Mouse (Mus musculus) heart, embryonic 16.5 days (tissue): Measurements from ENCODE around the gene Prr18. TPM values are rescaled to one million over a fixed set of nuclear protein-coding genes. Genes with fewer than 3 reads are reported as not detected.

Experiments used
- ATAC-seq: fragments of 200-750 bp; cut with Nextera tagmentation; replicated peaks from 2 replicates; pipeline ENCODE4 v1.8.0; 2017; ENCODE audit warnings: moderate number of reproducible peaks; ENCODE audit not compliant: insufficient read depth, low FRiP score; ENCODE audit errors: extremely low read depth
- H3K27ac ChIP-seq: fragments of 300-500 bp; sonication (generic); 2 replicates; pipeline ENCODE4 v1.5.1; 2014; ENCODE audit warnings: mild to moderate bottlenecking, low read length, control low read depth, moderate library complexity
- H3K27me3 ChIP-seq: fragments of 300-500 bp; sonication (generic); 2 replicates; pipeline ENCODE4 v1.6.1; 2014; ENCODE audit warnings: low read length, mixed read lengths; ENCODE audit not compliant: control insufficient read depth, insufficient read depth
- H3K36me3 ChIP-seq: fragments of 300-500 bp; sonication (generic); 2 replicates; pipeline ENCODE4 v1.6.1; 2014; ENCODE audit not compliant: control insufficient read depth, insufficient read depth
- H3K4me1 ChIP-seq: fragments of 300-500 bp; sonication (generic); 2 replicates; pipeline ENCODE4 v1.6.1; 2014; ENCODE audit warnings: low read length, mixed read lengths; ENCODE audit not compliant: control insufficient read depth, insufficient read depth
- H3K4me2 ChIP-seq: fragments of 300-500 bp; sonication (generic); 2 replicates; pipeline ENCODE4 v1.6.1; 2014; ENCODE audit warnings: low read depth, mild to moderate bottlenecking, control low read depth, low read length
- H3K4me3 ChIP-seq: fragments of 300-500 bp; sonication (generic); 2 replicates; pipeline ENCODE4 v1.5.1; 2014; ENCODE audit warnings: mild to moderate bottlenecking, control low read depth, low read length
- H3K9ac ChIP-seq: fragments of 300-500 bp; sonication (generic); 2 replicates; pipeline ENCODE4 v1.6.1; 2014; ENCODE audit warnings: low read length, control low read depth
- H3K9me3 ChIP-seq: fragments of 300-500 bp; sonication (generic); replicated peaks from 2 replicates; pipeline ENCODE4 v1.6.1; 2016; ENCODE audit warnings: low read length; ENCODE audit not compliant: control insufficient read depth
- WGBS: fragments of 180-500 bp; shearing (Covaris S2); extraction: QIAGEN DNeasy Blood & Tissue Kit; methylation state at CpG from one replicate; pipeline ENCODE4 v1.1.7; 2014; 5-methylcytosine and 5-hydroxymethylcytosine counted together
- polyA plus RNA-seq: library from polyadenylated mRNA; unstranded; fragments of >200 nt; fragmentation: Nextera tagmentation; extraction: Ambion mirVana; gene quantifications from 2 replicates; pipeline ENCODE4 v1.2.1, GENCODE M21; 2015

Gene Prr18
- polyA plus RNA-seq, 1 experiment from 2014 or later = 0.21 TPM

DNA sequence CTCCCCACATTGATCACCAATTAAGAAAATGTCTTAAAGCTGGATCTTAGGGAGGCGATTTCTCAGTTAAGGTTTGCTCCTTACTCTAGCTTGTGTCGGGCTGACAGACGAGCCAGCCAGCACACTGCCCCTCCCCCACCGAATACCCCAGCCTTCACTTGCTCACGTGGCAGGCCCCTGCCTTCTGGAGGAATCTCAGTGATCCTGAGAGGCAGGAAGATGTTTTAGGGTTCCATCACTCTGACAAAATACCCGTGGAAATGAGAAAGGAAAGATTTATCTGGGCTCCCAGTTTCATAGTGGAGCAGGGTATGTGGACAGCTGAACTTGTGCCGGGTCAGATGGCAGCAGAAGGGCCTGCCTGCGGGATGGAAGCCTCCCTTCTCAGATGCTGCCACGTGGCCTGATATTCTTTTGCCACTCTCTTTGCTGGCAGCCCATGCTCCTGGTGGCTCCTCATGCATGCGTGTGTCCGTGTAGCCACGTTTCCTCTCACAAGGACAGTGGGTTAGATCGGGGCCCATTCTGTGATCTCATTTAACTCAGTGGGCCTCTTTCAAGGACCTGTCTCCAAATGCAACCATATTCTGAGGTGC lies 33.5 kb downstream of the Prr18 start:
- no peak overlapping the region for H3K27ac ChIP-seq
- H3K4me2 ChIP-seq = no peak overlapping the region
- H3K36me3 ChIP-seq = no peaks in the 10 kb centered on the region
- 38% methylated on average over 13 of the region's 13 CpGs for WGBS
- peaks cover 4% of the 10 kb centered on the region for H3K27me3 ChIP-seq
- H3K9me3 ChIP-seq = no peaks in the 10 kb centered on the region
- no peak overlapping the region for H3K9ac ChIP-seq
- H3K4me1 ChIP-seq = peaks cover 16% of the 10 kb centered on the region
- H3K4me3 ChIP-seq = no peak overlapping the region
- no peak for ATAC-seq

DNA sequence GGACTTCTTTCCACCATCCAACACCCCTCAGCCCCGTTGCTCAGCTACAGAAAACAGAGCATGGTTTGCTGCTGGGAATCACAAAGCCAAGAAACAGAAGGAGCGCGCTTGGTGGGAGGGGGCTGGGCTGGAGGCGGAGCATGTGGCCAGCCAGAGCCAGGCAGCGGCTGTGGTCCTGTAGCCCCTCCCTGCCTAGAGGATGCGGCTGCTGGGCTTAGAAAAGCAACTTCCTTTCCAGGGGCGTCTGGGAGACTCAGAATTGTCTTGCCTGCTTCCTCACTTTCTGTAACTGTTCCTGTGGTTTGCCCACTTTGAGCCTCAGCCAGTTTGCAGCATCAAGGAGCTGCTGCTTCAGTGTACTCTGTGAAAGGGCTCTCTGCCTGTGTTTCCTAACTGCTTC lies 34.6 kb downstream of the Prr18 start:
- Histone ChIP-seq H3K4me2 (peak overlapping the region; percentile 64), H3K36me3 (no peaks in the 10 kb centered on the region), H3K9me3 (no peaks in the 10 kb centered on the region), H3K9ac (peak overlapping the region; percentile 46), H3K4me1 (peaks cover 16% of the 10 kb centered on the region), H3K4me3 (peak overlapping the region; percentile 36), H3K27ac (peak overlapping the region; percentile 60), H3K27me3 (peaks cover 4% of the 10 kb centered on the region)
- ATAC-seq = peak; percentile 77
- WGBS = 0% methylated on average over 7 of the region's 7 CpGs

DNA sequence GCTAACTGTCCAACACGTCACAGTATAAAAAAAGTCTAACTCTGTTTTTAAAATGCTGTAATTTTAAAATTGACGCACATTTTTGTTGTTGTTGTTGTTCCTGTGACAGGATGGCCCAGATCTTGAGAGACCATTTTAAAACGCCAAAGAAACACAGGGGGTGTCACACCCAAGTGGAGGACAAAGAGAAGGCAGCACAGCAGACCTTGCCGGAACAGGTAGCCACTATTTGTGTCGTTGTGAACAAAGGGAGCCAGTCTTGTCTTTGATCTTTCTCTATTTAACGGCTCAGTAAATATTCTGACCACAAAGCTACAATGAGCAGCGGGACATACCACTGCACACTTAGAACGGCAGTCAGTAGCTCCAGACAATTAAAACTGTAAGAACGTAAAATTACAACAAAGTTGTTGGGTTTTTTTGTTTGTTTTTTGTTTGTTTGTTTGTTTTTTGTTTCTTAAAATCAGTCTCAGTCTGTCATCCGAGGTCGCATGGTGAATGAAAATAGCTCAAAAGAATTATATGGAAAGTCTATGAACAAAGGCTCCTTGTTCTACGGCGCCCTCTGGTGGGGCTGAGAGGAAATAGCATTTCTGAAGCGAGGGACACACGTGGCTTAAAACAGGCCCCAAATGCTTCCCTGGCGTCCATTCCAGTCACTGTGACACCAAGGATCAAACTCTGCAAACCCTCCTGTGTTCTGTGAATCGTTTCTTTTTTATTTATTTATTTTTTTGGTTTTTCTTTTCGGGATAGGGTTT lies 35.2 kb downstream of the Prr18 start:
- no peaks in the 10 kb centered on the region for H3K9me3 ChIP-seq
- H3K4me2 ChIP-seq = peak overlapping the region; percentile 64
- ATAC-seq = peak; percentile 42; the same call in 1 of the 2 replicates
- peak overlapping the region; percentile 46 for H3K9ac ChIP-seq
- H3K36me3 ChIP-seq = no peaks in the 10 kb centered on the region
- H3K4me1 ChIP-seq = peaks cover 16% of the 10 kb centered on the region
- peak overlapping the region; percentile 36 for H3K4me3 ChIP-seq
- H3K27ac ChIP-seq = peak overlapping the region; percentile 60
- H3K27me3 ChIP-seq = peaks cover 4% of the 10 kb centered on the region
- WGBS = 3% methylated on average over 18 of the region's 18 CpGs

DNA sequence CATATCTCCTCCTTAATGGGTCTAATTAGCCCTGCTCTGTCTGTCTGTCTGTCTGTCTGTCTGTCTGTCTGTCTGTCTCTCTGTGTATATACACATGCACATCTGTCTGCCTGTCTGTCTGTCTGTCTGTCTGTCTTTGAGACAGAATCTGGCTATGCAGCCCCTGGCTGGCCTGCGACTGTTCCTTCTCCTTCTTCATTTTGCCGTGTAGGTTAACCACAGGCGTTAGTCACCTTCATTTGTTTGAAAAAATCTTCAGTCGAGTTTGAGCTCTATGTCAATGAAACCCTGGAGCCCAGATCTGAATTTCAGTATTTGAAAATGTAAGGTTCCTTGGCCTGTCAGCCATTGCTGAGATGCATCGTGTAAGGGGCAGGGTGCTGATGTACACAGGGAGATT lies 40.0 kb downstream of the Prr18 start:
- Histone ChIP-seq H3K4me1 (peaks cover under 1% of the 10 kb centered on the region; the same call in 1 of the 2 replicates), H3K27me3 (no peaks in the 10 kb centered on the region)

DNA sequence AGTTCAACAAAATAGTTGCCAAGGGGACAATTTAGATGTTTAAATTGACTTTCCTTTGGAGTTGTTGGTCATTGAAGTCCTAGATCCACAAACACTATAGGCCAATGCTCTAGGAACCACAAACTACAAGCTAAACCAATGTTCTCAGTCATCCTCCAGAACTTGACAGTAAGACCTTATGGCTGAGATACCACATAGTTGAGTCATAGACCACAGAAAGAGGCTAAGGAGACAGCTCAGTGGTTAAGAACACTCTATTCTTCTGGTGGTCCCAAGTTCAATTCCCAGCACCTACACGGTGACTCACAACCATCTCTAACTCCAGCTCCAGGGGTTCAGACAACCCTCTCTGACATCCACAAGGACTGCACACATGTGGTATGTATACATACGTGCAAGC lies 48.2 kb downstream of the Prr18 start:
- Histone ChIP-seq H3K4me1 (0 out of 2 replicates have a peak, but pooled peaks cover 4% of the 10 kb centered on the region), H3K9me3 (peaks cover 2% of the 10 kb centered on the region; the same call in 1 of the 2 replicates), H3K27me3 (peaks cover 29% of the 10 kb centered on the region), H3K27ac (no peak overlapping the region), H3K9ac (no peak overlapping the region), H3K4me2 (no peak overlapping the region), H3K4me3 (no peak overlapping the region), H3K36me3 (no peaks in the 10 kb centered on the region)
- WGBS = 85% methylated on average over 2 of the region's 2 CpGs
- ATAC-seq = no peak

More for the DNA sequence above, 40.0 kb downstream of the Prr18 start:
- H3K27ac ChIP-seq = no peak overlapping the region
- ATAC-seq = no peak
- 47% methylated on average over 5 of the region's 5 CpGs for WGBS
- H3K4me2 ChIP-seq = no peak overlapping the region
- no peaks in the 10 kb centered on the region for H3K36me3 ChIP-seq
- peaks cover 2% of the 10 kb centered on the region; the same call in 1 of the 2 replicates for H3K9me3 ChIP-seq
- no peak overlapping the region for H3K4me3 ChIP-seq
- H3K9ac ChIP-seq = no peak overlapping the region

DNA sequence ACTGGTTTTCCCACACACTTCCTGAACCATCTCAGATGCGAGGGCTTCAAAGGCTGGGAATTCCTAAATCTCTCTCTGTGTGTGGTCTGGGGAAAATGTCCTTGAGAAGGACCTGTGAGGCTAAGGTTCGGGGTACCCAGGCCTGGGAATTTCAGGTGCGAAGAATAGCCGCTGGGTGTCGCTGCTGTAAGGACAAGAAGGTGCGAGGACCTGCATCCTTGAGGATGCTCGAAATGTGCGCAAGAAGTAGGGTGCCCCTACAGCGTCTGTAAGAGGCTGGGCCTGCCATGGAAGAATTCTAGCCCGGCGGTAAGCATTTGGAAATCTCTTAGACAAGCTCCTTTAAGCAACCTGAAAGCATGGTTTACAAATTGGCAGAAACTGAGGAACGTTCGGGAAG lies 51.2 kb downstream of the Prr18 start:
- 3% methylated on average over 13 of the region's 13 CpGs for WGBS
- peaks cover 43% of the 10 kb centered on the region for H3K27me3 ChIP-seq

DNA sequence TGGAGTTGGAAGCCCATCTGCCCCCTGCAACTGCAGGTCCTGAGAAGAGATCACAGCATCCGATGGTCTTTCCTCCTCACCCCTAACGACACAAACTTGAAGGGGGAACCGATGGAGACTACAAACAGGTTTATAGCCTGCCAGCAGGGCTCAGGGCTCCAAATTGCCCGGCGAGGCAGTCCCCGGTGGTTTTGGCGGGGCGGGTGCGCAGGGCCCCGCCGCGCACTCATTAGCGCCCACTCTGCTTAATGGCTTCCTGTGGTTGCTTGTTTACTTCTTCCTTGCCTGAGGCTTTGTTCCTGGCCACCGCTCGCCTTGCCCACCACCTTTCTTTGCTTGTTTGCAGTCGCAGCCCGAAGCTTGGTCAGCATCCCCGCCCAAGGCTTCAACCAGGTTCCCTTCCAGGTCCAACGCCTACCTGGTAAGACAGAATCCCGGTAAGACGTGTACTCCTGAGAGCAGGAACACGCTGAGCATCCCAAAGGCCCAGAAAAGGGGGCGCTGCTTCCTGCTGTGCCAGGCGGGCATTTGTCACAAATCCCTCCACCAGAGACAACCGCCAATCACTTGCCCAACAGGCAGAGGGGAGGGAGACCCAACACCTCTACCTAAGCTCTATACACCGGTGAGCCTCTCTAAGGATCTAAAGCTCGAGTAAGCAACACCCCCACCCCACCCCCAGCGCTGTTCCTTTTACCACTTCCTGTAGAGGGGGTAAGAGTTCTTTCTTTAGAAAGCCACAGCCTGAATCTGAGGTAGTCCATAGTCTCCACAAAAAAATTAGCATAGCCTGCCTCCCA lies 51.9 kb downstream of the Prr18 start:
- H3K27me3 ChIP-seq = peaks cover 43% of the 10 kb centered on the region
- WGBS = 3% methylated on average over 28 of the region's 28 CpGs
- no peak overlapping the region for H3K9ac ChIP-seq
- peak overlapping the region; percentile 16 for H3K4me3 ChIP-seq
- H3K4me1 ChIP-seq = 0 out of 2 replicates have a peak, but pooled peaks cover 4% of the 10 kb centered on the region
- no peak for ATAC-seq
- H3K27ac ChIP-seq = no peak overlapping the region
- H3K4me2 ChIP-seq = peak overlapping the region; percentile 40
- no peaks in the 10 kb centered on the region for H3K9me3 ChIP-seq
- H3K36me3 ChIP-seq = no peaks in the 10 kb centered on the region

More for the DNA sequence above, 51.2 kb downstream of the Prr18 start:
- Histone ChIP-seq H3K4me1 (0 out of 2 replicates have a peak, but pooled peaks cover 4% of the 10 kb centered on the region), H3K9ac (no peak overlapping the region), H3K27ac (no peak overlapping the region), H3K9me3 (no peaks in the 10 kb centered on the region), H3K36me3 (no peaks in the 10 kb centered on the region), H3K4me3 (no peak overlapping the region), H3K4me2 (no peak overlapping the region)
- no peak for ATAC-seq

DNA sequence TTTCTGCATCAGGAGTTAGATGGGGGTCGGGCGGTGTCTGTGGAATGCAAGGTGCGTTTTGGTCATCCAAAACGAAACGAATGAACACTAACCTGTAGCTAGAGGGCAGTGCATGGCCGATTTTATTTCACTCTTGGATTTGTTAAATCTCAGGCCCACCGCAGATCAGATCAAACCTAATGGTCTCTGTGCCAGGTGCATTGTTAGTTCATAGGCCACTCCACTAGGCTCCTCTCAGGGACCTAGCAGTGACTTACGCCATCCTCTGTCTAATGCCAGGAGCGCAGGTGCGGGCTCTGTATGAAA lies 52.5 kb downstream of the Prr18 start:
- no peak for ATAC-seq
- Histone ChIP-seq H3K4me3 (peak overlapping the region; percentile 16), H3K9ac (no peak overlapping the region), H3K27ac (no peak overlapping the region), H3K4me2 (peak overlapping the region; percentile 40), H3K27me3 (peaks cover 43% of the 10 kb centered on the region), H3K36me3 (no peaks in the 10 kb centered on the region), H3K4me1 (0 out of 2 replicates have a peak, but pooled peaks cover 4% of the 10 kb centered on the region), H3K9me3 (no peaks in the 10 kb centered on the region)
- 6% methylated on average over 10 of the region's 10 CpGs for WGBS
